Mouse (Mus musculus): ENCODE data around the gene Pum1. TPM values are rescaled to one million over a fixed set of nuclear protein-coding genes. Genes with fewer than 3 reads are reported as not detected.
"Not testable (repeated sequence)": the region's sequence is repeated elsewhere in the genome, so short reads cannot be mapped to it uniquely, and the experiment has no call there.

Pum1 gene
- total and polyA plus RNA-seq, 2 experiments from 2014 or later: 84.6 to 85.6 TPM

DNA sequence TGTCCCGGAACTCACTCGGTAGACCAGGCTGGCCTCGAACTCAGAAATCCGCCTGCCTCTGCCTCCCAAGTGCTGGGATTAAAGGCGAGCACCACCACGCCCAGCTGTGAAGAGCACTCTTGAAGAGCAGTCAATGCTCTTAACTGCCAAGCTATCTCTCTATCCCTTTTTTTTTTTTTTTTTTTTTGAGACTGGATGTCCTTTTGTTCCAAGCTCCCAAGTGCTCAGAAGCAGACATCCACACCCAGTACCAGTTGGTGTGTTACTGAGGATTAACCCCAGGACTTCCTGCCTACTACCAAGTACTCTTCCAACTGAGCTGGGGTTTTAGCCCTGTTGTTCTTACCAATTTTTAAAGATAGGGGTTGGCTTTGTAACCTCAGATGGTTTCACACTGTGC lies 17.6 kb downstream of the Pum1 start:
- peaks cover 3% of the 10 kb centered on the region; the same call in 1 of the 2 replicates for H3K36me3 ChIP-seq (ENCODE audit: insufficient read depth)
- no peak overlapping the region for H3K4me2 ChIP-seq (ENCODE audit: low read depth)
- H3K27me3 ChIP-seq (ENCODE audit: insufficient read depth, low read length): no peaks in the 10 kb centered on the region
- no peak for DNase-seq
- no peak for ATAC-seq
- no peak overlapping the region for H3K9ac ChIP-seq
- H3K9me3 ChIP-seq (ENCODE audit: low read length): no peaks in the 10 kb centered on the region
- TF ChIP-seq CTCF (IDR thresholded peaks at IDR 0.05; ENCODE audit: low read depth): no peak
- no peaks in the 10 kb centered on the region for H3K4me1 ChIP-seq (ENCODE audit: insufficient read depth)
- no peak overlapping the region for H3K27ac ChIP-seq (ENCODE audit: low read depth, low read length)
- H3K4me3 ChIP-seq (ENCODE audit: low read depth, low read length): no peak overlapping the region
- WGBS: 94% methylated on average over 6 of the region's 6 CpGs

DNA sequence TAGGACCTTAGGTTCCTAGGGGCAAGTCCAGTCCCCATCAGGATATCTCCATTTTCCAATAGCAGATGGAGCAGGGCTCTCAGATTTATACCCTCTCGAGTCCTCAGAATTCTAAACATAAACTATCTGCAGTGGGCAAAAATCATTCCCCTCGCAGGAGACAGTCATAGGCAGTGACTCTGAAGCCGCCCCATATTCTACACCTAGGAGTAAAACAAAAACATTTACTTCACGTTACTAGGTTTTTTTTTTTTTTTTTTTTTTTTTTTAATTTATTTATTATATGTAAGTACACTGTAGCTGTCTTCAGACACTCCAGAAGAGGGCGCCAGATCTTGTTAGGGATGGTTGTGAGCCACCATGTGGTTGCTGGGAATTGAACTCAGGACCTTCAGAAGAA lies 19.9 kb downstream of the Pum1 start:
- H3K36me3 ChIP-seq (ENCODE audit: insufficient read depth); H3K4me2 ChIP-seq (ENCODE audit: low read depth); DNase-seq; H3K27me3 ChIP-seq (ENCODE audit: insufficient read depth, low read length); H3K27ac ChIP-seq (ENCODE audit: low read depth, low read length); H3K4me1 ChIP-seq (ENCODE audit: insufficient read depth); H3K9ac ChIP-seq; H3K4me3 ChIP-seq (ENCODE audit: low read depth, low read length); H3K9me3 ChIP-seq (ENCODE audit: low read length); ATAC-seq: not testable (repeated sequence)
- WGBS: 91% methylated on average over 4 of the region's 5 CpGs

DNA sequence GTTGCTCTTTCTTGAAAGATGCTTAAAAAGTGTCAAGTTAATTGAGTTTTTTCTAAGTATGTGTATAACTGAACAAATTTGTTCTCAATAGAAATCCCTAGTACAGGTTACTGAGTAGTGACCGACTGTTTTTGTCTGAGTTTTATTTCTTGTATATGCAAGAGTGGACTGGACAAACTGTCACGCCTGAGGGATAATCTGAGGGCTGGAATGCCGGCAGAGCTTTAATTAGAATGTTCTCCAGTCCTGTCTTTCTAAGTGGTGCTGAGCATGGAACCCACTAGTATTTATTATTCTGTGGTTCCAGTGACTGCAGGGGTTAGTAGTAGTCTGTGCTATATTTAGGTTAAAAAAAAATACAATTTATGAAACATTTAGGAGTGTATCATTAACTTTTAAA lies 30.8 kb downstream of the Pum1 start:
- H3K36me3 ChIP-seq (ENCODE audit: insufficient read depth): no peaks in the 10 kb centered on the region
- WGBS: 78% methylated on average over 3 of the region's 3 CpGs
- H3K4me1 ChIP-seq (ENCODE audit: insufficient read depth): no peaks in the 10 kb centered on the region
- H3K27ac ChIP-seq (ENCODE audit: low read depth, low read length): no peak overlapping the region
- no peaks in the 10 kb centered on the region for H3K27me3 ChIP-seq (ENCODE audit: insufficient read depth, low read length)
- no peak overlapping the region for H3K4me2 ChIP-seq (ENCODE audit: low read depth)
- TF ChIP-seq CTCF (IDR thresholded peaks at IDR 0.05; ENCODE audit: low read depth): no peak
- H3K9me3 ChIP-seq (ENCODE audit: low read length): no peaks in the 10 kb centered on the region
- DNase-seq: no peak
- no peak overlapping the region for H3K9ac ChIP-seq
- no peak for ATAC-seq
- no peak overlapping the region for H3K4me3 ChIP-seq (ENCODE audit: low read depth, low read length)

DNA sequence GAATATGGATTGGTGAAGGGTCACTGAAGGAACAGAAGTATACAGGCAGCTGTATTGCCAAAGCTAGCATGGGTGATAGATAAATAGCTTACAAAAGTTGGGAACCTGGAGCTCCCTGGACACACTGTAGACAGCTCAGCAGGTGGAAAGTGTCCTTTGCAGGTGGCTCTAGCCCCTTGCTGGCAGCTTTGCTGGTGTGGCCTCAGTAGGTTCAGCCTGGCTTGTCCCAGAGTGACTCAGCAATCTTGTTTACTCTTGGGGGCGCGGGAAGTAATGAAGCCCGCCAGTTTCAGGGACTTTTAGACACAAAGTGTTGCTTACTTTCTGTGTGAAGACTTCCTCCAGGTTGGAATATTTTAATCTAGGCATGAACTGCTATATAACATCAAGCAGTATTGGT lies 31.9 kb downstream of the Pum1 start:
- H3K27me3 ChIP-seq (ENCODE audit: insufficient read depth, low read length): no peaks in the 10 kb centered on the region
- H3K4me2 ChIP-seq (ENCODE audit: low read depth): no peak overlapping the region
- no peaks in the 10 kb centered on the region for H3K36me3 ChIP-seq (ENCODE audit: insufficient read depth)
- 100% methylated on average over 3 of the region's 3 CpGs for WGBS
- no peak overlapping the region for H3K27ac ChIP-seq (ENCODE audit: low read depth, low read length)
- no peak overlapping the region for H3K4me3 ChIP-seq (ENCODE audit: low read depth, low read length)
- TF ChIP-seq CTCF (IDR thresholded peaks at IDR 0.05; ENCODE audit: low read depth): no peak
- no peak for ATAC-seq
- H3K9me3 ChIP-seq (ENCODE audit: low read length): no peaks in the 10 kb centered on the region
- no peak overlapping the region for H3K9ac ChIP-seq
- no peaks in the 10 kb centered on the region for H3K4me1 ChIP-seq (ENCODE audit: insufficient read depth)
- no peak for DNase-seq

DNA sequence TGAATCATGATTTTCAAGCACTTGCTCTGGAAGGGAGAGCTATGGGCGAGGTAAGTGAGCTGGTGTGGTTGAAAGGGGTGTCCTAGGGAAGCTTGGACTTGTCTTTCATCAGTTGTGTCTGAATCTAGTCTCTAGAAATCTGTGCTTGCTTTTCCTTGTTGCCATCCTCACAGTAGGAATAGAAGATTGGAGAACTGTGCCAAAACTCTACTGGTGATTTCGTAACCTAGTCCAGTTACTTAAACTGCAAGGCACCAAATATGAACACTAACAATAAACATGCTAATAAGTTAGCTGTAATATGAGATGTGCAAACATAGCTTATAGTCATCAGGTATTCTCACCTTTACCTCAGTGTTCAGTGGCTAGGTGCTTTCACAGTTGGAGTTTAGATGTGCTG lies 37.9 kb downstream of the Pum1 start:
- Histone ChIP-seq H3K4me2 (ENCODE audit: low read depth) (no peak overlapping the region), H3K36me3 (ENCODE audit: insufficient read depth) (peaks cover 4% of the 10 kb centered on the region; the same call in 1 of the 2 replicates), H3K27me3 (ENCODE audit: insufficient read depth, low read length) (no peaks in the 10 kb centered on the region), H3K27ac (ENCODE audit: low read depth, low read length) (no peak overlapping the region), H3K4me3 (ENCODE audit: low read depth, low read length) (no peak overlapping the region), H3K9me3 (ENCODE audit: low read length) (no peaks in the 10 kb centered on the region), H3K9ac (no peak overlapping the region), H3K4me1 (ENCODE audit: insufficient read depth) (no peaks in the 10 kb centered on the region)
- 91% methylated on average over 2 of the region's 2 CpGs for whole genome bisulfite sequencing
- TF ChIP-seq CTCF (IDR thresholded peaks at IDR 0.05; ENCODE audit: low read depth): no peak
- DNase-seq (no peak), ATAC-seq (no peak)

DNA sequence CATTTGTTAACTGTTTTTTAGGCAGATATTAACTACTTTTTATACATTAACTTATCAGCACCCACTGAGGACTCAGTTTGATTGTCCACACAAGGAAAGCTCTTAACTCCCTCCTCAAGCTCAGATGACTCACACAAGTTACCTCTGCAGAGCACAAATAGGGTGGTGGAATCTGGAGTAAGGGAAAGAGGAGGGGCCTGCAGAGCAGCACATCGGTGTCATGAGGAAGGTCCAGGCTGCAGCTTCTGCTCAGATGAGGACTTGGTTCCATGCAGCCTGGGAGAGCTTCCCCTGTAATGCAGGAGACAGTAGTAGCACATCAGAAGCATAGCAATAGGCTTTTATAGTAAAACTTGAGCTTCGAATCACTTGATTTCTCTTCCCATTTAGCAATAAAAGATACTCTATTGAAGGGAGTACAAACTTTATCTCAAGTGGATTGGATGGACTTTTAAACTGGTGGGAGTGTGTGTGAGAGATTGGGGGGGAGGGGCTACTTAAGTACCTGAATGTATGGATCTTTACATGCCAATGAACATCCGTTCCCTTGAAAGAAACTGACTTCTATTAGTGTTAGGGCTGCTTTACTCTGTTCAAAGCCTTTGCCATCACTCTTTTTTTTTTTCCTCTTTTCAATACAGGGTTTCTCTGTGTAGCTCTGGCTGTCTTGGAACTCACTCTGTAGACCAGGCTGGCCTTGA lies 39.9 kb downstream of the Pum1 start:
- no peak overlapping the region for H3K4me2 ChIP-seq (ENCODE audit: low read depth)
- TF ChIP-seq CTCF (IDR thresholded peaks at IDR 0.05; ENCODE audit: low read depth): no peak
- no peak overlapping the region for H3K9ac ChIP-seq
- no peak for DNase-seq
- ATAC-seq: no peak
- WGBS: 84% methylated on average over 3 of the region's 3 CpGs
- H3K4me3 ChIP-seq (ENCODE audit: low read depth, low read length): no peak overlapping the region
- H3K27ac ChIP-seq (ENCODE audit: low read depth, low read length): no peak overlapping the region
- no peaks in the 10 kb centered on the region for H3K27me3 ChIP-seq (ENCODE audit: insufficient read depth, low read length)
- peaks cover 4% of the 10 kb centered on the region; the same call in 1 of the 2 replicates for H3K36me3 ChIP-seq (ENCODE audit: insufficient read depth)
- no peaks in the 10 kb centered on the region for H3K4me1 ChIP-seq (ENCODE audit: insufficient read depth)
- no peaks in the 10 kb centered on the region for H3K9me3 ChIP-seq (ENCODE audit: low read length)

DNA sequence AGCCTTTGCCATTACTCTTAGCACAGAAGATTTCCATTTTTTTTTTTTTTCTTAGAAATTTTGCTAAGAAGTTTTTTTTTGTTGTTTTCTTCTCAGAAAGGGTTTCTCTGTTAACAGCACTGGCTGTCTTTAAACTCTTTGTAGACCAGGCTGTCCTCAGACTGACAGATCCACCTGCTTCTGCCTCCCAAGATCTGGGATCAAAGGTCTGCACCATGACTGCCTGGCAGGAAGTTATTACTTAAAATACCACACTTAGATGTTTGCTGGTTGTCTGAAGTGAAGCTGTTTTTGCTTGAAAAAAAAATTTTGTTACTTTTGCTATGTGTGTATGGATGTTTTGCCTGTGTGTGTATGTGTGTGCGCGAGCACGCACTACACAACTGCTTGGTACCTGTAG lies 40.5 kb downstream of the Pum1 start:
- Histone ChIP-seq H3K4me2 (ENCODE audit: low read depth) (no peak overlapping the region), H3K27ac (ENCODE audit: low read depth, low read length) (no peak overlapping the region), H3K9me3 (ENCODE audit: low read length) (no peaks in the 10 kb centered on the region), H3K36me3 (ENCODE audit: insufficient read depth) (peaks cover 4% of the 10 kb centered on the region; the same call in 1 of the 2 replicates), H3K4me3 (ENCODE audit: low read depth, low read length) (no peak overlapping the region), H3K9ac (no peak overlapping the region), H3K27me3 (ENCODE audit: insufficient read depth, low read length) (no peaks in the 10 kb centered on the region), H3K4me1 (ENCODE audit: insufficient read depth) (no peaks in the 10 kb centered on the region)
- DNase-seq (no peak), ATAC-seq (no peak)
- 99% methylated on average over 3 of the region's 3 CpGs for WGBS
- no peak for TF ChIP-seq CTCF (IDR thresholded peaks at IDR 0.05; ENCODE audit: low read depth)
